Mouse (Mus musculus) hindbrain, embryonic 16.5 days (tissue): ENCODE measurements around the gene Siah3. TPM values are rescaled to one million over a fixed set of nuclear protein-coding genes. Genes with fewer than 3 reads are reported as not detected.
A peak's percentile ranks its signal among the peaks of the same experiment; 100 is the strongest.

ENCODE experiments used
- ATAC-seq: fragments of 200-750 bp; cut with Nextera tagmentation; 2 replicates; pipeline ENCODE4 v1.8.0; 2017; ENCODE audit warnings: moderate TSS enrichment, moderate library complexity
- H3K27ac ChIP-seq: fragments of 300-500 bp; sonication (generic); 2 replicates; pipeline ENCODE4 v1.5.1; 2014; ENCODE audit warnings: low read depth, mild to moderate bottlenecking, control low read depth, low read length, moderate library complexity
- H3K27me3 ChIP-seq: fragments of 300-500 bp; sonication (generic); replicated peaks from 2 replicates; pipeline ENCODE4 v1.6.1; 2014; ENCODE audit warnings: low read length; ENCODE audit not compliant: control insufficient read depth, insufficient read depth
- H3K36me3 ChIP-seq: fragments of 300-500 bp; sonication (generic); 2 replicates; pipeline ENCODE4 v1.6.1; 2014; ENCODE audit warnings: mild to moderate bottlenecking, low read length, moderate library complexity, mixed read lengths; ENCODE audit not compliant: control insufficient read depth, insufficient read depth
- H3K4me1 ChIP-seq: fragments of 300-500 bp; sonication (generic); 2 replicates; pipeline ENCODE4 v1.6.1; 2014; ENCODE audit warnings: low read depth, low read length; ENCODE audit not compliant: control insufficient read depth, insufficient read depth
- H3K4me2 ChIP-seq: fragments of 300-500 bp; sonication (generic); 2 replicates; pipeline ENCODE4 v1.6.1; 2014; ENCODE audit warnings: mild to moderate bottlenecking, low read length, control low read depth, moderate library complexity
- H3K4me3 ChIP-seq: fragments of 300-500 bp; sonication (generic); 2 replicates; pipeline ENCODE4 v1.5.1; 2014; ENCODE audit warnings: mild to moderate bottlenecking, low read length, control low read depth, moderate library complexity
- H3K9ac ChIP-seq: fragments of 300-500 bp; sonication (generic); 2 replicates; pipeline ENCODE4 v1.6.1; 2014; ENCODE audit warnings: low read depth, mild to moderate bottlenecking, control low read depth, low read length, moderate library complexity
- H3K9me3 ChIP-seq: fragments of 300-500 bp; sonication (generic); 2 replicates; pipeline ENCODE4 v1.6.1; 2014; ENCODE audit warnings: mild to moderate bottlenecking, low read length, moderate library complexity; ENCODE audit not compliant: control insufficient read depth
- WGBS: fragments of 180-500 bp; shearing (Covaris S2); extraction: QIAGEN DNeasy Blood & Tissue Kit; methylation state at CpG from one replicate; pipeline ENCODE4 v1.1.7; 2014; 5-methylcytosine and 5-hydroxymethylcytosine counted together
- polyA plus RNA-seq: library from polyadenylated mRNA; unstranded; fragments of >200 nt; fragmentation: Nextera tagmentation; extraction: Ambion mirVana; gene quantifications from 2 replicates; pipeline ENCODE4 v1.2.1, GENCODE M21; 2015

Siah3 gene
- polyA plus RNA-seq, 1 experiment from 2014 or later, result 2.9 TPM

DNA sequence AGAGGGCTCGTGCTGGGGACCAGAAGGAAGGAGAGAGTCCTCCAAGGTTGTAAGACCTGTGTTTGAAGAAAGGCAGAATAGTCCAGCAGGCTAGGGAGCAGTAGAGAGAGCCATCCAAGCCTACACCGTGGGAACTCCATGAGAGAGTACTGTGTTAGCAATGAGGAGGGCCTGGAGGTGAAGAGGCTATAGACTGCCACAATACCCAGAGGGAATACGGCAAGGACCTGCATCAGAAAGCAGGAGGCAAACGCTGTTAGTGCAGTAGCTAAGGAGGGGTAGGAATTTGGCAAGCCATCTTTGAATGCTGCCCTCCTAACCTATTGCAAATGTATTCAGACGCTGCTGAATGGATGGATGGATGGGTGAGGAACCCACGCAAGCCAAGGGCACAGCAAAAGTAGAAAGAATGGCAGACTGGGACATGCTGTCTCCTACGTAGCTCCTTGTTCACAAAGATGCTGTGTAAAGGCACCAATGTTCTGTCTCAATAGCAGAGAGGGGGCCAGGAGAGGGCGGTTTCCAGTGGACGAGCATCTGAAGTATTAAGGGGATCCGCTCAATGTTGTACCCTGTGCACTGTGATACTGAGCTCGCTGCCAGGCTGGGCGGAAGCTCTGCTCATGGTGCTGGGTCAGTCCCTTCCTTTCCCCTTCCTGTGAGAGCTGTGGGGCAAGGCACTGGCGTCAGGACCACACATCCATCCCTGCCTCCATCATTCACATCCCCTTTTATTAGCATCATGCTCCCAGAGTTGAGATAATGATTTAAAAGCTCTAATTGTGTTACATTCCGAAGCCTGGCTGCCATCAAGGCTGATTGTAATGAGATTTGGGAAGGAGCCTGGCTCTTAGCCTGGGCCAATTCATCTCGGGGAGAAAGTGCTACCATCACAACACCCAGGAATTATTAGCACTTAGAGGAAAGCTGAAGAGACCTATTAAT lies 26.7 kb downstream of the Siah3 start:
- no peak overlapping the region for H3K4me2 ChIP-seq
- H3K27ac ChIP-seq, result peak overlapping the region; percentile 2; the same call in 1 of the 2 replicates
- H3K4me3 ChIP-seq, result no peak overlapping the region
- H3K9ac ChIP-seq, result no peak overlapping the region
- peak; percentile 89 for ATAC-seq
- H3K27me3 ChIP-seq, result no peaks in the 10 kb centered on the region
- 58% methylated on average over 15 of the region's 15 CpGs for WGBS
- H3K36me3 ChIP-seq, result no peaks in the 10 kb centered on the region
- peaks cover 9% of the 10 kb centered on the region; the same call in 1 of the 2 replicates for H3K4me1 ChIP-seq
- no peaks in the 10 kb centered on the region for H3K9me3 ChIP-seq

DNA sequence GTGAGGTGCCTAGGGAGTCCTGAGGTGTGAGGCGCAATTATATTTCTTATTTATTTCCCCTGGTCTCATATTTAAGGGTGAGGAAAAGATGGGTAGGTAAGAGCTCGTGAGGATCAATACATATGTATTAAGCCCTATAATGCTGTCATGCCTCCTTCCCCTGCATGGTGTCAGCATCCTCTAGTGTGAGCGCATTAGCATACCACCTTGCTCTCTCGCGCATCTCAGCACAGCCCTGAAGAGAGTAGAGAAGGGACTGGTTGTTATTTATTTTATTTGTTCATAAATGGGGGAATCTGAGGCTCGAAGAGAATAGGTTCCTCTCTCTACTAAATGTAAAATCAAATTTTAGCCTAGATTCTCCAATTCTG lies 27.4 kb downstream of the Siah3 start:
- Histone ChIP-seq H3K9me3 (no peaks in the 10 kb centered on the region), H3K27me3 (no peaks in the 10 kb centered on the region), H3K4me3 (no peak overlapping the region), H3K4me2 (no peak overlapping the region), H3K36me3 (no peaks in the 10 kb centered on the region), H3K27ac (no peak overlapping the region; the same call in 1 of the 2 replicates), H3K4me1 (peaks cover 9% of the 10 kb centered on the region; the same call in 1 of the 2 replicates), H3K9ac (no peak overlapping the region)
- WGBS, result 58% methylated on average over 6 of the region's 6 CpGs
- peak; percentile 49 for ATAC-seq

DNA sequence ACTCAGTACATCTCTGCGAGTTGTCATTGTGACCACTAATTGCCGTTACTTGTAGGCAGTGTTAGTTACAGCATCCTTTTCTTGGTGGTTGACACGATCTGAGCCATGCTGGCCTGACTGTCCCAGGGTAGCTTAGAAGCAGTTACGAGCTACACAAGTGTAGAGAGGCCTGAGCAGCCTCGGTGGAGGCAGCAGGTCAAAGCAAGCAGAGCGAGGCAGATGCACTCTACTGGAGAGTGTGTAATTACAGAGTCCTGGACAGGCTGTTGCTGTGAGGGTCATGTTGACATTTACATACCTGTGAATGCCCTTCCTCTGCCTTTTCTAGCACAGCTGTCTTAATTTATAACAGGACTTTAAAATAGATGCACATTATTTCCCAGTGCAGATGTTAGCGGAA lies 32.1 kb downstream of the Siah3 start:
- Histone ChIP-seq H3K4me3 (no peak overlapping the region), H3K27me3 (no peaks in the 10 kb centered on the region), H3K4me2 (no peak overlapping the region), H3K4me1 (peaks cover 3% of the 10 kb centered on the region; the same call in 1 of the 2 replicates), H3K36me3 (no peaks in the 10 kb centered on the region), H3K9ac (no peak overlapping the region), H3K27ac (no peak overlapping the region), H3K9me3 (no peaks in the 10 kb centered on the region)
- 0 out of 2 replicates have a peak, but pooled peaks have one; percentile 46 for ATAC-seq
- whole genome bisulfite sequencing, result 61% methylated on average over 7 of the region's 7 CpGs

DNA sequence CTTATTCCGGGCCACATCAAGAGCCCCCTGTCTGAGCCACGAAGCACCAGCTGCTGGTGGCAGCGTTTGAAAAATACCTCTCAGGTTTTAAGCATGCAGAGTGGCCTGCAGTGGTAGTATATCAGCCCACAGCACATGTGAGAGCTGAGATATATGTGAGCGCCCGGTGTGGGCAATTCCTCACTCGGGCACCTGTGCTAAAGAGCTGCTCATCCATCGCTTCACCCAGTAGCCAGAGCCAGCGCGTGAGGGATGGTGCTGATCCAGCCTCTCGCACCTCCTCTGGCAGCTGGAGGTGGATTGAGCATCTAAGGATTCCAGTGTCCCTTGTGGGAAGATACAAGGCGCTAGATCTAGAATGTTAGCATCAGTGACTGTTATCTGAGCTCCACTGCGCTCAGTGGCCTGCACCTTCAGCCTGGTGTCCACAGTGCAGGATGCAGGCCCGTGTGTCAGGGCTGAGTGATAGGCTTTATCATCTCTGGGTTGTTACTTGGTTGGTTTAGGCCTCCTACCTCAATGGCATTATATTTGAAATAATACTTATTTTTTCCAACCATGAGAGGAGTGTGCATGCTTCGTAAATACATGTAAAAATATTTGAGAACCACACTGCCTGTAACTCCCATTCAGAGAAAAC lies 37.9 kb downstream of the Siah3 start:
- H3K9ac ChIP-seq, result 0 out of 2 replicates have a peak overlapping the region, but pooled peaks have one; percentile 3
- H3K27me3 ChIP-seq, result no peaks in the 10 kb centered on the region
- ATAC-seq, result 0 out of 2 replicates have a peak, but pooled peaks have one; percentile 56
- no peak overlapping the region for H3K4me2 ChIP-seq
- no peaks in the 10 kb centered on the region for H3K9me3 ChIP-seq
- no peaks in the 10 kb centered on the region for H3K4me1 ChIP-seq
- no peak overlapping the region for H3K4me3 ChIP-seq
- no peak overlapping the region for H3K27ac ChIP-seq
- 83% methylated on average over 14 of the region's 14 CpGs for WGBS
- H3K36me3 ChIP-seq, result no peaks in the 10 kb centered on the region

DNA sequence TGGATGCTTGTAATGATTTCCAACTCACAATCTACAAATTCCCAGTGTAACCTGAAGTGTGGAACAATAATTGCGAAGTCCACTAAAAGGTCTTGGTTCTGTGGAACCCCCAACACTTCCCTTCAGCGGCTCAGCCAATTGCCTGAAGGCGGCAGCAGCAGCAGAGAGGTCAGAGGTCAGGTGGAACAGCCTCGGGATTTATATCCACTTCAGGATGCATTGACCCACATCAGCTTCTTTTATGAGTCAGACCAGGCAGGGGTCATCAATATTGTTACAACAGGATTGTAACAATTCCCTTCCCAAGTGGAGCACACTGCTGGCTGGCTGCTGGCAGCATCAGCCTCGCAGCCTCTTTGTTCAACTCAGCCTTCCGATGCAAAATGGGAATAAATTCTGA lies 39.1 kb downstream of the Siah3 start:
- H3K4me1 ChIP-seq, result no peaks in the 10 kb centered on the region
- H3K36me3 ChIP-seq, result no peaks in the 10 kb centered on the region
- H3K4me3 ChIP-seq, result no peak overlapping the region
- no peak overlapping the region for H3K9ac ChIP-seq
- WGBS, result 26% methylated on average over 6 of the region's 6 CpGs
- no peak overlapping the region for H3K27ac ChIP-seq
- no peaks in the 10 kb centered on the region for H3K9me3 ChIP-seq
- no peak overlapping the region for H3K4me2 ChIP-seq
- ATAC-seq, result no peak
- no peaks in the 10 kb centered on the region for H3K27me3 ChIP-seq

DNA sequence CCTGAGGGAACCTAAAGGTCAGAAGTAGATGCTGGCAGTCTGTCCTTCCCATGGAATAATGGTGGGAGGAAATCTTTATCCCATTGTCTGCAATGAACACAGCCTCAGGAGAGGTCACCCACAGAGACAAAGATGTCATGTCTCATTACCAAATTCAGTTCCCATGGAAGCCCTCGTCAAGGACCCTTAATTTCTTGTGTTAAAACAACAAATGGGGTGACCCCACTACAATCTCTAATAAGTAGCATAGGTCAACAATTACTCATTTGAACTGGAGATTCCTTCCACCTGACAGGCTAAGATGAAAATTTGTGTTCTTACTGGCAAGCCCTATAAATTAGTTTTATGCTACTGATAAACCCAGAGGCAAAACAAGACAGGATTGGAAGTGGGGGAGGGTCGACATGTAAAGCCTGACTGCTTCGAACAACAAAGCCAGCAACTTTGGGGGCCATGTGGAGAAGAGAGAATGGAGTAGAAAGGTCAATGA lies 45.8 kb downstream of the Siah3 start:
- H3K4me3 ChIP-seq, result no peak overlapping the region
- 30% methylated on average over 3 of the region's 3 CpGs for WGBS
- ATAC-seq, result no peak
- no peak overlapping the region for H3K27ac ChIP-seq
- no peak overlapping the region for H3K9ac ChIP-seq
- H3K4me2 ChIP-seq, result no peak overlapping the region
- peaks cover 12% of the 10 kb centered on the region for H3K4me1 ChIP-seq
- H3K36me3 ChIP-seq, result no peaks in the 10 kb centered on the region
- no peaks in the 10 kb centered on the region for H3K9me3 ChIP-seq
- no peaks in the 10 kb centered on the region for H3K27me3 ChIP-seq

DNA sequence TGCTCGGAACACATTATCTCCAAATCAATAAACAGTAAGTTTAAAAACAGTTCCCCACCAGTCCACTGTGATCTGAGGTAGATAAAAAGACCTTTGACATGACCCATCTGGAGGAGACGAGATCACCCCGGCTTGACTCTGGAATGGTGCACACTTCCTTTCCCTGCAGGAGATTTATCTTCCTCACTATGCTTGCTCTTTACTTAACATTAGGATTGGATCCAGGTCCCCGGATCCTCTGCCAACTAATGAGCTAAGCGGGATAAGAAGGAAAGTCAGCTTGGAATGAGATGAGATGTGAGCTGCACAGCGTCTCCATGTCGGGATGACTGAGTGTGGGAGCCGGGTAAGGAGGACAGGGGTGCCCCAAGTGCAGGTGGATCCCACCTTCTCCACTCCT lies 46.7 kb downstream of the Siah3 start:
- Histone ChIP-seq H3K4me1 (peaks cover 12% of the 10 kb centered on the region), H3K4me2 (no peak overlapping the region), H3K36me3 (no peaks in the 10 kb centered on the region), H3K27me3 (no peaks in the 10 kb centered on the region), H3K9me3 (no peaks in the 10 kb centered on the region), H3K9ac (no peak overlapping the region), H3K4me3 (no peak overlapping the region), H3K27ac (no peak overlapping the region)
- 56% methylated on average over 8 of the region's 8 CpGs for WGBS
- ATAC-seq, result no peak

DNA sequence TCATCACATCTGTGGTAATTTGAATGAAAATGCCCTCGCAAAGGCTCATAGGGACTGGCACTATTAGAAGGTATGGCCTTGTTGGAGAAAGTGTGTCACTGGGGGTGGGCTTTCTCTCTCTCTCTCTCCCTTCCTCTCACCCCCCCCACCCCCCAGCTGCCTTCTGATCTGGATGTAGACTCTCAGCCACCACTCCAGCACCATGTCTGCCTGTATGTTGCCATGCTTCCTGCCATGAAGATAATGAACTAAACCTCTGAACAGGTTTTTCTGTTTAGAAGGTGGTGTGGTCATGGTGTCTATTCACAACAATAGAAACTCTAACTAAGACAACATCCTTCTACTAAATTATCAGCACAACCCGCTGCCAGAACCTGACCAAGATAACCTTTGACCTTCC lies 48.5 kb downstream of the Siah3 start:
- no peaks in the 10 kb centered on the region for H3K36me3 ChIP-seq
- H3K4me3 ChIP-seq, result no peak overlapping the region
- no peak for ATAC-seq
- no peaks in the 10 kb centered on the region for H3K9me3 ChIP-seq
- H3K27ac ChIP-seq, result no peak overlapping the region
- H3K27me3 ChIP-seq, result no peaks in the 10 kb centered on the region
- H3K4me1 ChIP-seq, result peaks cover 12% of the 10 kb centered on the region
- no peak overlapping the region for H3K4me2 ChIP-seq
- WGBS, result 64% methylated on average over 2 of the region's 2 CpGs
- no peak overlapping the region for H3K9ac ChIP-seq
